Mouse (Mus musculus) kidney, adult 2 months (tissue): ENCODE data around the gene Cacna1b.

Experiments
- CTCF ChIP-seq: fragments of 200-500 bp; conservative IDR thresholded peaks from 2 replicates; pipeline ENCODE4 v1.5.1; 2011; ENCODE audit warnings: low read depth, mild to moderate bottlenecking, control low read depth, low read length, moderate library complexity, mixed read lengths; ENCODE audit not compliant: insufficient read depth, insufficient read length
- POLR2A ChIP-seq: fragments of 200-500 bp; IDR thresholded peaks from one replicate; pipeline ENCODE4 v1.6.1; 2011; ENCODE audit warnings: low read depth, low read length, control low read depth

GRCm38 (mm10) chr2:24609789-24610188 lies 153.2 kb downstream of the Cacna1b start:
- TF ChIP-seq POLR2A: no peak
- no peak for TF ChIP-seq CTCF
